Mouse (Mus musculus): ENCODE measurements around the gene Prlr.

The Prlr gene

DNA sequence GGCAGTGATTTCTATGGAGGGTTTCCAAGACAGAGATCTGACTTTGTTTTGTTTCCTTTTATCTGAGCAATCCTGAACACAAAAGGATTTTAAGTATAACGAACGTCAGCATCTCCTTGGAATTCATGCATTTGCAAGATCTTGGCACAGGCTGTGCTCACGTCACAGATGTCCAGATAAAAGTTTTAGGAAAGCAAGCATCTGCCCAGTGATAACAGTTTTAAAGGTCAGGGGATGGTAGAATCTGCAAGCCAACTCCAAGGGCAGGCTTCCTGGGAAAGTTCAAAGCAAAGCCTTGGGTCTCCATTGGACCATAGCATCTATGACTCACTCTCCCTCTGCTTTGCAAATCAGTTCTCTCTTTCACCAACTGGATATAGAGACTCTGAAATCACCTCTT, 153.6 kb downstream of the Prlr start:
- no peak for DNase-seq (ENCODE audit: low spot score)

DNA sequence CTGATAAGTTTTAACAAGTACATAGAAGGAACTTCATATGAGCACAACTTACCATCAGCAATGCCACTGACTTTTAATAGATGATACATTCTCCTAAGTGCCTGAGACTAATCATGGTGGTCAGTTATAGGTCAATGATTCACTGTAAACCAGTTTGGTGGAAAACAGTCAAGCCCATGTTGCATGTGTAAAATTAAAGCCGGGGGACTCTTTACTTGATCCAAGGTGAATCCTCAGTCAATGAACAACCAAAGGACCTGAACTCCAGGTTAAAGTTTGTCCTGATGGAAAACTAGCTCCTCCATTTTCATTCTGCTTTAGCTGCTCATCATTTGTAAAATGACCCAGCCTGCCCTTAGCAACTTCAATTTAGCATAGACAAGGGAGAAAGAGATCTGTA, 155.5 kb downstream of the Prlr start:
- no peak for DNase-seq (ENCODE audit: low spot score)

GRCm38 (mm10) chr15:10338606-10339005, 161.6 kb downstream of the Prlr start:
- no peak for DNase-seq (ENCODE audit: low spot score)

DNA sequence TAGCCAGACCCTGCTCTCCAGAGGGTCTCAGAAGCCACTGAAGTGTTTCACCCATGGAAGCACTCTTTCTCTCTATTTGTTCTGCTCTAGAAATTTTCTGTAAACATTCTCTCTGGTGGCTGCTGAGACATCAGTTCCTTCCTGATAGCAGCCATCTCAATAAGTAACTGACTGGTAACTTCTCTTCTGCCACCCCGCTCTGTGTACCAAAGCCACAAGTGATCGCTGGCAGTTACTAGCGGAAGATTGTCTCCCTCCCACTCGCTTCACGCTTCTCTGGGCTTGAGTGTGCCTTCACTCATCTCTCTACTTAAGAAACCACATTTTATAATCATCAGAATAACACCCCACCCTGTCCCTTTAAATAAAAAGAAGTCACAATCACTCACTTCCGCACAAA, 170.0 kb downstream of the Prlr start:
- DNase-seq (ENCODE audit: low spot score) = no peak

GRCm38 (mm10) chr15:10358039-10358948, 181.3 kb downstream of the Prlr start, which contains the start of gene Agxt2:
Gene Agxt2 (plus strand): TSS chr15:10358532.
- no peak for DNase-seq (ENCODE audit: low spot score)

DNA sequence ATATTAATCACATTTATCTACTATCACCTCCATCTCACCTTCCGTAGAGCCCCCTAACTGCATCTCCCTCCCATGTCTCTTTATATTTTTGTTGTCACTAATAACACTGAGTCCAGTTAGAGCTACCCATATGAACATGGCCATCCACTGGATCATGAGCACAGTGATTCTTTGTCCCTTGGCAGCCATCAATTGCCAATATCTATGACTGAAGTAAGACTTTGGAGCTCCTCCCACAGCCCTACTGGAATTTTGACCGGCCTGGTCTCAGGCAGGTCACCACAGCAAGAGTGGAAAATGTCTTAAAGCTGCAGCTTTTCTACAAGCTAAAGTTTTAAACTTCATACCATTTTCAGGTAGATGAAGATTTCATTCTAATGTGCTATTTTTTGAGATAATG, 189.3 kb downstream of the Prlr start:
- DNase-seq (ENCODE audit: low spot score) = no peak

DNA sequence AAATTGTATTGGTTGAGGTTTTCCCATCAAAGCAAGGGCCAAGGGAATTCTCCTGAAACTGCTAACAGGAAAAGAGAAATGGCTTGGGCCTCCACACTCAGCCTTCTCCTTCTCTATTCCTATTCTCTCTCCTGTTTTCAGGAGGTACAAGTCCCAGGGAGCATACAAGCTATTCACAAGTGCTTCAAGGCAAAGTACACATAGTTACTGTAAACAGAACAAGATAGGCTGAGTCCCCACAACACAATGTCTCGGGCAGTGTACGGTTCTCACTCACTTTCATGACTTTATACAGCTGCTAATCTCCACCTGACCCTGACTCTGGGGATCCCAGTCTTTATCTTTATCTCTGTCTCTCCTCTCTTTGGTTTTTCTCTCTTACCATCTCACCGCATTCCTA, 198.4 kb downstream of the Prlr start:
- no peak for DNase-seq (ENCODE audit: low spot score)

DNA sequence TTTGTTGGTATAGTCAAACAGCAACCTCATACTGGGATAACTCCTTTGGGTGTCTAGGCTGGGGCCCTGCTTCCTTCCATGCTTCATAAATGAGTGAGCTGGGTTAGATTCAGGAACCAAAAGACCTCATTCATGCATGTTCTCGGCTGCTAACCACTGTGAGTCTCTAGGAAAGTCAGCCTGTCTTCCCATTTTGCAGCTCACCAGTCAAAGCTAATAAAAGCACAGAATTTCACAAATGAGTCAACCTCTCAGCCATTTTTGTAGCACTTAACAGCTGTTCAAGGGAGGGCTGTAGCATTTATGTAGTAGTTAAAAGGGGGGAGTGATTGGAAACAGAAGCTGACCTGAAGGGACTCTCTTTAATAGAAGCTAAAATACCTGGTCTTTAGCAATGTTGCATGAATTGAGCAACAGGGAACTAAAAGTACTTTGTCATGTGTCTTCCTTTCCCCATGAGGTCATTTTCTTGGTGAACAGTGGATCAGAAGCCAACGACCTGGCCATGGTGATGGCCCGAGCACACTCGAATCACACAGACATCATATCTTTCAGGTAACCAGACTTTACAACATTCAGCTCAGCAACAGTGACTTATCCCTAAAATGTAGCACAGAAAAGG, 201.4 kb downstream of the Prlr start:
- DNase-seq (ENCODE audit: low spot score) = no peak

DNA sequence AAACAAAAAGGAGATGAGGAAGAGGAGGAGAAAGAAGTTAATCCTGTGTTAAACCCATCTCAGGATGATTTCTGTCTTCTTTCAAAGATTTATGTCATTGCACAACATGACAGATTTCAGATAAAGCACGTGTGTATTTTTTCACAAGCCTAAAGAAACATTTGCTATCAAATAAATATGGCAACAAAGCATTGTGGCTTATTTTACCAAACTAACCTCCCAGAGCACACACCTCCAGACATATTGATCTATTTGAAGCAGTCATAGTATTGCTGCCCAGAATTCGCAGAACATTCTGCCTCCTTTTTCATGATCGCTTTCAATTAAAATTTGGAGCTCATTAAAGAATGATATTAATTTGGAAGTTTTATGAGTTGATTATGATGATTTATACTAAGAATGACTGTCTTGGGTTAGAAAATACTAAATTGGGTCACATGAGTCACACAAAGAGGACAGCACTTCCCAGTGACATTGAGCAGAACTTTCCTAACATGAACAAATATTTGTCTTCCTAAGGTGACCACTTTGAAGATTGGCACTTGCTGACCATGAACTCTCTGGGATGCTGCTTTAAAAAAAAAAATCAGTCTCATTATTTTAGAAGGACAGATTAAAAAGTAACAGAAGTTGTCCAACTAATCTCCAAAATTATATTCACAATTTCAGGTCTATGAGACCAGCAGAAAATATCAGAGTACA, 202.9 kb downstream of the Prlr start:
- no peak for DNase-seq (ENCODE audit: low spot score)

GRCm38 (mm10) chr15:10387263-10387662, 210.2 kb downstream of the Prlr start:
- DNase-seq (ENCODE audit: low spot score) = no peak

All from embryo, embryonic 10 days (tissue).